Mouse (Mus musculus) heart, postnatal 0 days (tissue): ENCODE results near the gene Camk2n2. TPM values are rescaled to one million over a fixed set of nuclear protein-coding genes. Genes with fewer than 3 reads are reported as not detected.

Experiments
- ATAC-seq: fragments of 200-750 bp; cut with Nextera tagmentation; 2 replicates; pipeline ENCODE4 v1.8.0; 2017; ENCODE audit warnings: low read depth, moderate number of reproducible peaks, moderate library complexity; ENCODE audit not compliant: insufficient read depth
- DNase-seq: peaks from one replicate; pipeline ENCODE4 v3.0.0-alpha.2; 2016; ENCODE audit warnings: low spot score
- H3K27ac ChIP-seq: fragments of 300-500 bp; sonication (generic); 2 replicates; pipeline ENCODE4 v1.5.1; 2014; ENCODE audit warnings: low read depth, mild to moderate bottlenecking
- H3K27me3 ChIP-seq: fragments of 300-500 bp; sonication (generic); 2 replicates; pipeline ENCODE4 v1.6.1; 2014; ENCODE audit warnings: low read length, mixed read lengths; ENCODE audit not compliant: control insufficient read depth, insufficient read depth
- H3K36me3 ChIP-seq: fragments of 300-500 bp; sonication (generic); replicated peaks from 2 replicates; pipeline ENCODE4 v1.6.1; 2014; ENCODE audit warnings: low read length, mixed read lengths; ENCODE audit not compliant: control insufficient read depth, insufficient read depth
- H3K4me1 ChIP-seq: fragments of 300-500 bp; sonication (generic); 2 replicates; pipeline ENCODE4 v1.6.1; 2014; ENCODE audit warnings: antibody characterized with exemption; ENCODE audit not compliant: control insufficient read depth, insufficient read depth
- H3K4me2 ChIP-seq: fragments of 300-500 bp; sonication (generic); 2 replicates; pipeline ENCODE4 v1.6.1; 2014; ENCODE audit warnings: low read depth, mild to moderate bottlenecking, low read length, moderate library complexity
- H3K4me3 ChIP-seq: fragments of 300-500 bp; sonication (generic); 2 replicates; pipeline ENCODE4 v1.5.1; 2014; ENCODE audit warnings: low read depth, low read length
- H3K9ac ChIP-seq: fragments of 300-500 bp; sonication (generic); replicated peaks from 2 replicates; pipeline ENCODE4 v1.6.1; 2014; ENCODE audit warnings: low read depth, low read length, mixed read lengths
- H3K9me3 ChIP-seq: fragments of 300-500 bp; sonication (generic); replicated peaks from 2 replicates; pipeline ENCODE4 v1.6.1; 2016; ENCODE audit warnings: low read length; ENCODE audit not compliant: control insufficient read depth
- CTCF ChIP-seq: IDR thresholded peaks from 2 replicates; pipeline ENCODE4 v1.5.1; 2016; ENCODE audit warnings: antibody characterized with exemption, control low read depth, low read depth
- EP300 ChIP-seq: IDR thresholded peaks from 2 replicates; pipeline ENCODE4 v1.6.1; 2016; ENCODE audit warnings: antibody characterized with exemption, low read depth
- WGBS: fragments of 180-500 bp; shearing (Covaris S2); extraction: QIAGEN DNeasy Blood & Tissue Kit; methylation state at CpG from one replicate; pipeline ENCODE4 v1.1.7; 2014; 5-methylcytosine and 5-hydroxymethylcytosine counted together
- microRNA counts: library from miRNA; unstranded; fragments of <30 nt; microRNA quantifications from one replicate; lab custom pipeline; 2015
- microRNA-seq: library from miRNA; unstranded; fragments of <30 nt; microRNA quantifications from one replicate; pipeline ENCODE4, GENCODE M21; 2016
- polyA plus RNA-seq: library from polyadenylated mRNA; unstranded; fragments of >200 nt; fragmentation: Nextera tagmentation; extraction: Ambion mirVana; gene quantifications from 2 replicates; pipeline ENCODE4 v1.2.1, GENCODE M21; 2015
- total RNA-seq: library from RNA; depleted of rRNA; stranded (reverse); fragments of >200 nt; gene quantifications from 2 replicates; pipeline ENCODE4 v1.2.3, GENCODE M21; 2014; ENCODE audit warnings: low replicate concordance; rRNA removed

The Camk2n2 gene
- total and polyA plus RNA-seq, 2 experiments from 2014 or later = 0.34 to 1.5 TPM

GRCm38 (mm10) chr16:20591076-20591705, 29.9 kb downstream of the Camk2n2 start:
- Histone ChIP-seq H3K27ac (no peak overlapping the region), H3K9me3 (no peaks in the 10 kb centered on the region), H3K4me1 (peaks cover 11% of the 10 kb centered on the region; the same call in 1 of the 2 replicates), H3K4me2 (peak overlapping the region; percentile 12; the same call in 1 of the 2 replicates), H3K9ac (no peak overlapping the region), H3K27me3 (peaks cover 62% of the 10 kb centered on the region), H3K4me3 (peak overlapping the region; percentile 15; the same call in 1 of the 2 replicates), H3K36me3 (no peaks in the 10 kb centered on the region)
- WGBS = 5% methylated on average over 48 of the region's 48 CpGs
- no peak for DNase-seq
- ATAC-seq = no peak
- TF ChIP-seq CTCF (no peak), EP300 (no peak)

- H3K36me3 ChIP-seq = no peaks in the 10 kb centered on the region
- H3K4me2 ChIP-seq = peak overlapping the region; percentile 75
- TF ChIP-seq EP300 = no peak
- no peak for TF ChIP-seq CTCF
- H3K4me1 ChIP-seq = peaks cover 11% of the 10 kb centered on the region; the same call in 1 of the 2 replicates
- no peak overlapping the region for H3K27ac ChIP-seq
- peak overlapping the region; percentile 52 for H3K4me3 ChIP-seq
- DNase-seq = no peak
- H3K9me3 ChIP-seq = no peaks in the 10 kb centered on the region
- H3K27me3 ChIP-seq = peaks cover 58% of the 10 kb centered on the region
- H3K9ac ChIP-seq = no peak overlapping the region
- 0 out of 2 replicates have a peak, but pooled peaks have one; percentile 14 for ATAC-seq
- 5% methylated on average over 17 of the region's 17 CpGs for WGBS
Observed at GRCm38 (mm10) chr16:20590680-20591038, 30.4 kb downstream of the Camk2n2 start.

DNA sequence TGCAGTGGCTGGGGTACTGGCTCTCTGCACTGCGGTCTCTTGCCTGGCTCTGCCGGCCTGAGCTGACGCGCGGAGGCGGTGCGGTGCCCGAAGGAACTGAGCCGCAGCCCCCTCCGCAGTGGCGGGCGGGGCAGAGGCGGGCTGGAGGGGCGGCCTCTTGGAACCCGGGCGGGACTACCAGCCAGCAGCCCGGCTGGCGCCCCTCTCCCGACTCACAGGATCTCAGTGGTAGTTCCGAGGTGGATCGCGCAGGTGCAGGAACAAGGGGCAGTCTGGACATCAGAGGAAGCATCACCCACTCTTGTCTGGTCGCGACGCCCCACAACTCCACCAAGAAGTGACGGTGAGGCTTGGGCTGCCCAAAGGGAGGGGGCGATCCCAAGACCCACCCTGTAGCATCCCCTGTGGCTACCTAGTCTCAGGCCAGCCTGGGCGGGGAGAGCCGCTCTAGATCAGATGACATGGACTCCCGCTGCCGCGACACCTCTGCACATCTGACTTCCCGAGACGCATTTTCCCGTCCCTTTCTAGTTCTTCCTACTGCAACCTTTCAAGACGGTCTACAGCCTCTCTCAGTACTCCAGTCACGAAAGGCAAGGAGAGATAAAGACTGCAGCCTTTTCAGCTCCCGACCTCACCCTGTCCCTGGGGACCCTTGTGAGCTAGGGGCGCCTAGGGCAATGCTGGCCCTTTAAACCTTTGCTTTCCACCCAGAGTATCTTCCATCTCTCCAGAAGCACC, 31.0 kb downstream of the Camk2n2 start:
- H3K9me3 ChIP-seq = no peaks in the 10 kb centered on the region
- H3K4me2 ChIP-seq = peak overlapping the region; percentile 75
- no peak for DNase-seq
- no peak for TF ChIP-seq CTCF
- TF ChIP-seq EP300 = no peak
- peak overlapping the region; percentile 52 for H3K4me3 ChIP-seq
- peaks cover 11% of the 10 kb centered on the region; the same call in 1 of the 2 replicates for H3K4me1 ChIP-seq
- peaks cover 58% of the 10 kb centered on the region for H3K27me3 ChIP-seq
- ATAC-seq = no peak
- WGBS = under 1% methylated on average over 39 of the region's 39 CpGs
- 0 out of 2 replicates have a peak overlapping the region, but pooled peaks have one; percentile 7 for H3K9ac ChIP-seq
- H3K27ac ChIP-seq = no peak overlapping the region
- H3K36me3 ChIP-seq = no peaks in the 10 kb centered on the region

DNA sequence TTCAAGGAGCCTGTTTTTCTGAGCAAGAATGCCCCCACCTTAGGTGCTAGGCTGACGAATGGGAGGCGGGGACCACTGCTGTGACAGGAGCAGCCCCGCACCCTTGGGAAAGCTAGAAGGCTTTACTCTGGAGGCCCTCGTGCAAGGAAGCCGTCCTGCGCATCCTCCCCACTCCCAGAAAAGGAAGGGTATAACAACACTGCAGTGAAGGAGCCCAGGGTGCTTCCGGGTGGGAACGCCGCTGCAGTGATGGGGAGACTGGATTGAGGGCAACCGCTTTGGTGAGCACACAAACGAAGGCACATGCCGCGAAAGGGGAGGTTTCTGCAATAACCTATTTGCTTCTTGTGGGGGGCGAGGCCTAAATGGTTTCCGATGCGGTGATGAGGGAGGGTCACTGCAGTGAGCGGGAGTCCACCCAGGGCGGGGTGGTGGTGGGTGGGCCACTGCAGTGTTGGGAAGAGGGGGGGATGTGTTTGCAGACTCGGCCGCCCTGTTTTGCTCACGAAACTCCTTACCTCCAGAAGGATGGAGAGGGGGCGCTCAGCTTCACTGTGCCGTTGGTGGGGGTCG, 31.6 kb downstream of the Camk2n2 start, which contains the start of gene Vwa5b2:
Gene Vwa5b2, plus strand, starts transcription at position 106 of the 573 bp plus-strand sequence.
- Histone ChIP-seq H3K9ac (0 out of 2 replicates have a peak within 1 kb of the TSS, but pooled peaks have one; percentile 7), H3K36me3 (no peaks in the 10 kb centered on the region), H3K4me3 (peak within 1 kb of the TSS; percentile 52), H3K4me2 (peak within 1 kb of the TSS; percentile 75), H3K27me3 (peaks cover 56% of the 10 kb centered on the region), H3K9me3 (no peaks in the 10 kb centered on the region), H3K4me1 (peaks cover 11% of the 10 kb centered on the region; the same call in 1 of the 2 replicates), H3K27ac (no peak within 1 kb of the TSS)
- TF ChIP-seq CTCF = no peak
- TF ChIP-seq EP300 = no peak
- DNase-seq (no peak), ATAC-seq (no peak)
- WGBS = 1% methylated on average over 24 of the region's 24 CpGs

MicroRNAs within 50 kb of the gene (microRNA counts, 519-probe panel; counts per million panel counts)
- microRNA mmu-miR-1224 (lab: Ali Mortazavi, UCI) = 398 counts per million, percentile 4 among the panel's probes with 10 or more counts

Small RNAs within 50 kb of the gene (microRNA-seq; reads per million reads assigned to microRNA genes)
- gene Mir1224 = not detected

Other genes starting within 250 kb of the Camk2n2 start
- 60.7 and 64.3 TPM in 2 replicates for gene Abcc5, start 194.9 kb downstream of the Camk2n2 start, total RNA-seq
- 26.0 and 29.9 TPM in 2 replicates for gene Abcc5, start 194.9 kb downstream of the Camk2n2 start, polyA plus RNA-seq
- gene Eif2b5, start 122.5 kb downstream of the Camk2n2 start, total RNA-seq = 67.6 and 86.3 TPM in 2 replicates
- 60.0 and 60.2 TPM in 2 replicates for gene Eif2b5, start 122.5 kb downstream of the Camk2n2 start, polyA plus RNA-seq
- 30.1 and 36.9 TPM in 2 replicates for gene Dvl3, start 104.3 kb downstream of the Camk2n2 start, total RNA-seq
- gene Dvl3, start 104.3 kb downstream of the Camk2n2 start, polyA plus RNA-seq = 10.0 and 11.4 TPM in 2 replicates
- 327 and 429 TPM in 2 replicates for gene Ap2m1, start 85.8 kb downstream of the Camk2n2 start, total RNA-seq
- gene Ap2m1, start 85.8 kb downstream of the Camk2n2 start, polyA plus RNA-seq = 363 and 375 TPM in 2 replicates
- gene Abcf3, start 72.7 kb downstream of the Camk2n2 start, total RNA-seq = 47.1 and 76.5 TPM in 2 replicates
- 42.2 and 44.3 TPM in 2 replicates for gene Abcf3, start 72.7 kb downstream of the Camk2n2 start, polyA plus RNA-seq
- gene Vwa5b2, start 31.8 kb downstream of the Camk2n2 start, total RNA-seq = 0.46 TPM in 1 of 2 replicates, not detected in the other
- gene Vwa5b2, start 31.8 kb downstream of the Camk2n2 start, polyA plus RNA-seq = 0.04 TPM in 1 of 2 replicates, not detected in the other
- gene Eef1akmt4, start 9.7 kb downstream of the Camk2n2 start, total RNA-seq = 9.5 and 18.9 TPM in 2 replicates
- gene Eef1akmt4, start 9.7 kb downstream of the Camk2n2 start, polyA plus RNA-seq = 11.2 and 12.6 TPM in 2 replicates
- gene Gm49333, start 9.7 kb downstream of the Camk2n2 start, total RNA-seq = not detected in 2 replicates
- not detected in 2 replicates for gene Gm49333, start 9.7 kb downstream of the Camk2n2 start, polyA plus RNA-seq
- 15.3 and 21.6 TPM in 2 replicates for gene Alg3, start 9.6 kb downstream of the Camk2n2 start, total RNA-seq
- 20.2 and 20.7 TPM in 2 replicates for gene Alg3, start 9.6 kb downstream of the Camk2n2 start, polyA plus RNA-seq
- 0.43 and 1.5 TPM in 2 replicates for gene Ece2, start 8.5 kb upstream of the Camk2n2 start, total RNA-seq
- 0.21 and 0.26 TPM in 2 replicates for gene Ece2, start 8.5 kb upstream of the Camk2n2 start, polyA plus RNA-seq
- 156 and 158 TPM in 2 replicates for gene Psmd2, start 30.4 kb upstream of the Camk2n2 start, total RNA-seq
- 198 and 206 TPM in 2 replicates for gene Psmd2, start 30.4 kb upstream of the Camk2n2 start, polyA plus RNA-seq
- gene Eif4g1, start 47.0 kb upstream of the Camk2n2 start, total RNA-seq = 296 and 335 TPM in 2 replicates
- gene Eif4g1, start 47.0 kb upstream of the Camk2n2 start, polyA plus RNA-seq = 69.5 and 74.6 TPM in 2 replicates
- 24.8 and 25.5 TPM in 2 replicates for gene Fam131a, start 72.0 kb upstream of the Camk2n2 start, total RNA-seq
- gene Fam131a, start 72.0 kb upstream of the Camk2n2 start, polyA plus RNA-seq = 8.7 and 8.8 TPM in 2 replicates
- gene Polr2h, start 96.4 kb upstream of the Camk2n2 start, total RNA-seq = 8.6 and 27.9 TPM in 2 replicates
- gene Polr2h, start 96.4 kb upstream of the Camk2n2 start, polyA plus RNA-seq = 33.7 and 35.7 TPM in 2 replicates
- 4.6 and 16.9 TPM in 2 replicates for gene Clcn2, start 96.5 kb upstream of the Camk2n2 start, total RNA-seq
- gene Clcn2, start 96.5 kb upstream of the Camk2n2 start, polyA plus RNA-seq = 1.4 and 1.9 TPM in 2 replicates
- 9.7 and 13.9 TPM in 2 replicates for gene Chrd, start 111.8 kb upstream of the Camk2n2 start, total RNA-seq
- gene Chrd, start 111.8 kb upstream of the Camk2n2 start, polyA plus RNA-seq = 0.43 and 0.49 TPM in 2 replicates
- 0.46 TPM in 1 of 2 replicates, not detected in the other for gene Thpo, start 113.2 kb upstream of the Camk2n2 start, total RNA-seq
- gene Thpo, start 113.2 kb upstream of the Camk2n2 start, polyA plus RNA-seq = 0.12 and 0.14 TPM in 2 replicates